Mouse (Mus musculus) heart, embryonic 14.5 days (tissue): ENCODE data around the gene Rsl1. TPM values are rescaled to one million over a fixed set of nuclear protein-coding genes. Genes with fewer than 3 reads are reported as not detected.

Experiments
- ATAC-seq: fragments of 200-750 bp; cut with Nextera tagmentation; 2 replicates; pipeline ENCODE4 v1.8.0; 2017; ENCODE audit warnings: low read depth, moderate TSS enrichment; ENCODE audit not compliant: insufficient number of reproducible peaks, insufficient read depth, low FRiP score
- H3K27ac ChIP-seq, 2 experiments: fragments of 200-500 bp in 1 of 2; fragments of 300-500 bp in 1 of 2; sonication (generic) in 1 of 2; replicated peaks in 1 of 2; 2 replicates each; pipeline ENCODE4 v1.5.1; 2012 to 2014; ENCODE audit warnings: low read depth in 2 of 2, low read length in 2 of 2, control low read depth in 1 of 2, mild to moderate bottlenecking in 1 of 2, mixed read lengths in 1 of 2; ENCODE audit not compliant: control insufficient read depth in 1 of 2, insufficient read depth in 1 of 2
- H3K27me3 ChIP-seq: fragments of 300-500 bp; sonication (generic); 2 replicates; pipeline ENCODE4 v1.6.1; 2014; ENCODE audit warnings: mild to moderate bottlenecking, low read length, control low read depth; ENCODE audit not compliant: control insufficient read depth, insufficient read depth
- H3K36me3 ChIP-seq: fragments of 300-500 bp; sonication (generic); 2 replicates; pipeline ENCODE4 v1.6.1; 2014; ENCODE audit warnings: mild to moderate bottlenecking, control low read depth, low read length, mixed read lengths; ENCODE audit not compliant: control insufficient read depth, insufficient read depth
- H3K4me1 ChIP-seq, 2 experiments: fragments of 200-500 bp in 1 of 2; fragments of 300-500 bp in 1 of 2; sonication (generic) in 1 of 2; 2 replicates each; pipeline ENCODE4 v1.6.1; 2012 to 2014; ENCODE audit warnings: low read length in 2 of 2, control low read depth in 1 of 2, mixed read lengths in 1 of 2; ENCODE audit not compliant: control insufficient read depth in 2 of 2, insufficient read depth in 2 of 2
- H3K4me2 ChIP-seq: fragments of 300-500 bp; sonication (generic); 2 replicates; pipeline ENCODE4 v1.6.1; 2014; ENCODE audit warnings: mild to moderate bottlenecking, low read length
- H3K4me3 ChIP-seq, 2 experiments: fragments of 200-500 bp in 1 of 2; fragments of 300-500 bp in 1 of 2; sonication (generic) in 1 of 2; 2 replicates each; pipeline ENCODE4 v1.5.1; 2012 to 2014; ENCODE audit warnings: low read length in 2 of 2, mild to moderate bottlenecking in 2 of 2, control low read depth in 1 of 2, low read depth in 1 of 2, moderate library complexity in 1 of 2; ENCODE audit not compliant: control insufficient read depth in 1 of 2, insufficient read depth in 1 of 2
- H3K9ac ChIP-seq: fragments of 300-500 bp; sonication (generic); 2 replicates; pipeline ENCODE4 v1.6.1; 2014; ENCODE audit warnings: mild to moderate bottlenecking, low read length
- H3K9me3 ChIP-seq: fragments of 300-500 bp; sonication (generic); 2 replicates; pipeline ENCODE4 v1.6.1; 2016; ENCODE audit warnings: low read length, control low read depth; ENCODE audit not compliant: control insufficient read depth
- WGBS: fragments of 180-500 bp; shearing (Covaris S2); extraction: QIAGEN DNeasy Blood & Tissue Kit; methylation state at CpG from one replicate; pipeline ENCODE4 v1.1.7; 2014; 5-methylcytosine and 5-hydroxymethylcytosine counted together
- polyA plus RNA-seq: library from polyadenylated mRNA; unstranded; fragments of >200 nt; fragmentation: Nextera tagmentation; extraction: Ambion mirVana; gene quantifications from 2 replicates; pipeline ENCODE4 v1.2.1, GENCODE M21; 2014

Gene Rsl1
- polyA plus RNA-seq, 1 experiment from 2014 or later = 3.6 TPM

- Histone ChIP-seq H3K4me1 (no peaks in the 10 kb centered on the region), H3K4me3 (no peak overlapping the region), H3K27me3 (no peaks in the 10 kb centered on the region), H3K9me3 (no peaks in the 10 kb centered on the region), H3K4me2 (no peak overlapping the region), H3K36me3 (no peaks in the 10 kb centered on the region), H3K27ac (no peak overlapping the region), H3K9ac (no peak overlapping the region)
- no peak for ATAC-seq
- WGBS = 70% methylated on average over 3 of the region's 3 CpGs
Observed at GRCm38 (mm10) chr13:67201656-67202055, 28.7 kb downstream of the Rsl1 start.

DNA sequence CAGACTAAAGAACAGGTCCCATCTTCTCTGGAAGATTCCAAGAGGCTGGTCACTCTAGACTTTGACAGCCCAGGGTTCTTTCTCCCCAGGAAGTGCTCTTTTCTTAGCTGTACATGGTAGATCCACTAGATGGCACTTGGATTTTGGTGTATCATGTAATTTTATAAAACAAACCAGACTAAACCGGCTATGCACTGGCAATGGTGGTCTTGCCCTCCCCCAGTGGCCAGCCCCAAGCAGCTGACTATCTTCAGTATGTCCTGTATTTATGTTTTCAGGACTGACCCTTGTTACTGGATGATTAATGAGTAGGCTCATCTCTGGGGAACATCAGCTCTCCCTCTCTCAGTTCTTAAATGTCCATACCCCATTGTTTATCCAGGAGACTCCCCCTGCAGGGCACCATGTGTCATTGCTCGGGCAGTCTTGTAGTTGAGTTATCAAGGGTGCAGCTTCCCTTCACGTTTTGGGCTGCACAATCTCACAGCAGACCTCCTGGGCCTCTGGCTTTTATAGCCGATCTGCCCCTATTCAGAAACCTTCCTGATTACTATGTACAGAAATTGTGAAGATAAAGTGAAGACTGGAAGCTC lies 41.1 kb downstream of the Rsl1 start:
- no peak overlapping the region for H3K9ac ChIP-seq
- WGBS = 55% methylated on average over 4 of the region's 4 CpGs
- no peak for ATAC-seq
- H3K4me3 ChIP-seq = no peak overlapping the region
- H3K36me3 ChIP-seq = no peaks in the 10 kb centered on the region
- no peaks in the 10 kb centered on the region for H3K27me3 ChIP-seq
- H3K27ac ChIP-seq = no peak overlapping the region
- H3K4me1 ChIP-seq = no peaks in the 10 kb centered on the region
- no peaks in the 10 kb centered on the region for H3K9me3 ChIP-seq
- H3K4me2 ChIP-seq = no peak overlapping the region

Other genes starting within 250 kb of the Rsl1 start
- gene Zfp712, start 112.0 kb upstream of the Rsl1 start, polyA plus RNA-seq = 3.1 TPM in 2 replicates
- 3.8 and 4.0 TPM in 2 replicates for gene Zfp708, start 75.2 kb upstream of the Rsl1 start, polyA plus RNA-seq
- 1.6 and 2.7 TPM in 2 replicates for gene Gm28557, start 64.6 kb upstream of the Rsl1 start, polyA plus RNA-seq
- gene Rslcan18, start 56.9 kb upstream of the Rsl1 start, polyA plus RNA-seq = 0.12 and 0.20 TPM in 2 replicates
- 1.3 and 1.7 TPM in 2 replicates for gene Zfp759, start 51.5 kb upstream of the Rsl1 start, polyA plus RNA-seq
- 0.80 and 1.0 TPM in 2 replicates for gene Zfp455, start 21.3 kb downstream of the Rsl1 start, polyA plus RNA-seq
- 1.2 and 1.6 TPM in 2 replicates for gene Zfp458, start 105.3 kb downstream of the Rsl1 start, polyA plus RNA-seq
- 0.94 and 1.7 TPM in 2 replicates for gene Zfp457, start 133.3 kb downstream of the Rsl1 start, polyA plus RNA-seq
- 1.2 and 1.4 TPM in 2 replicates for gene Zfp595, start 159.4 kb downstream of the Rsl1 start, polyA plus RNA-seq
- 0.89 and 0.97 TPM in 2 replicates for gene Gm28044, start 187.4 kb downstream of the Rsl1 start, polyA plus RNA-seq
- 0.72 and 0.93 TPM in 2 replicates for gene Zfp953, start 187.4 kb downstream of the Rsl1 start, polyA plus RNA-seq
- 0.73 TPM in 1 of 2 replicates, not detected in the other for gene Gm28041, start 202.6 kb downstream of the Rsl1 start, polyA plus RNA-seq
- 1.2 and 1.4 TPM in 2 replicates for gene Zfp456, start 202.6 kb downstream of the Rsl1 start, polyA plus RNA-seq
- 2.8 and 4.6 TPM in 2 replicates for gene Zfp429, start 226.6 kb downstream of the Rsl1 start, polyA plus RNA-seq
- 0.36 and 0.49 TPM in 2 replicates for gene Zfp459, start 248.2 kb downstream of the Rsl1 start, polyA plus RNA-seq